Mouse (Mus musculus): ENCODE results near the gene Csf3. TPM values are rescaled to one million over a fixed set of nuclear protein-coding genes. Genes with fewer than 3 reads are reported as not detected.

Gene Csf3
- total and polyA plus RNA-seq, 3 experiments = 0.18 TPM; not detected in 2

GRCm38 (mm10) chr11:98723098-98723497 is 22.0 kb downstream of the Csf3 start:
- Histone ChIP-seq H3K4me1 (ENCODE audit: control insufficient read depth in 1 of 2, insufficient read depth in 2 of 2, low read length in 2 of 2) (no peaks in the 10 kb centered on the region), H3K4me3 (ENCODE audit: control insufficient read depth in 1 of 2, insufficient read depth in 1 of 2, low read depth in 2 of 2, low read length in 2 of 2) (no peak overlapping the region), H3K27me3 (ENCODE audit: control insufficient read depth in 1 of 2, insufficient read depth in 2 of 2, low read length in 2 of 2) (no peaks in the 10 kb centered on the region), H3K79me2 (ENCODE audit: control insufficient read depth, insufficient read depth, low read length, poor library complexity) (no peaks in the 10 kb centered on the region), H3K27ac (ENCODE audit: control insufficient read depth, low read depth, low read length) (no peak overlapping the region), H3K9ac (ENCODE audit: control insufficient read depth, low read depth, low read length, poor library complexity, severe bottlenecking) (no peak overlapping the region), H3K9me3 (replicated peaks; ENCODE audit: insufficient read depth, low read length) (no peaks in the 10 kb centered on the region), H3K36me3 (ENCODE audit: control insufficient read depth in 1 of 2, insufficient read depth in 2 of 2, low read length in 2 of 2) (no peaks in the 10 kb centered on the region)
- no peak for DNase-seq (ENCODE audit: low read depth, low spot score)
- TF ChIP-seq KAT2A (conservative IDR thresholded peaks at IDR 0.05; ENCODE audit: low read depth, low read length) (no peak), EP300 (IDR thresholded peaks at IDR 0.05; ENCODE audit: low read depth in 1 of 2, low read length in 2 of 2) (no peak), ZNF384 (IDR thresholded peaks at IDR 0.05; ENCODE audit: low read depth, low read length) (no peak), RAD21 (IDR thresholded peaks at IDR 0.05; ENCODE audit: low read depth, low read length) (no peak)

- Histone ChIP-seq H3K9me3 (replicated peaks; ENCODE audit: insufficient read depth, low read length) (no peaks in the 10 kb centered on the region), H3K9ac (ENCODE audit: control insufficient read depth, low read depth, low read length, poor library complexity, severe bottlenecking) (no peak overlapping the region), H3K4me3 (ENCODE audit: control insufficient read depth in 1 of 2, insufficient read depth in 1 of 2, low read depth in 2 of 2, low read length in 2 of 2) (no peak overlapping the region), H3K27me3 (ENCODE audit: control insufficient read depth in 1 of 2, insufficient read depth in 2 of 2, low read length in 2 of 2) (no peaks in the 10 kb centered on the region), H3K27ac (ENCODE audit: control insufficient read depth, low read depth, low read length) (no peak overlapping the region), H3K4me1 (ENCODE audit: control insufficient read depth in 1 of 2, insufficient read depth in 2 of 2, low read length in 2 of 2) (peaks cover 3 to 9% of the 10 kb centered on the region in 2 experiments; a peak in 2 of 4 replicates), H3K36me3 (ENCODE audit: control insufficient read depth in 1 of 2, insufficient read depth in 2 of 2, low read length in 2 of 2) (peaks cover 0 to 9% of the 10 kb centered on the region in 2 experiments; a peak in 2 of 4 replicates), H3K79me2 (ENCODE audit: control insufficient read depth, insufficient read depth, low read length, poor library complexity) (peaks cover 1% of the 10 kb centered on the region; the same call in 1 of the 2 replicates)
- TF ChIP-seq TAL1 (IDR thresholded peaks at IDR 0.05; ENCODE audit: low read length) = no peak
- TF ChIP-seq ZKSCAN1 (IDR thresholded peaks at IDR 0.05; ENCODE audit: low read depth, low read length) = no peak
- no peak for TF ChIP-seq ZNF384 (IDR thresholded peaks at IDR 0.05; ENCODE audit: low read depth, low read length)
- TF ChIP-seq GATA1 (IDR thresholded peaks at IDR 0.05; ENCODE audit: low read depth, low read length) = no peak
- no peak for TF ChIP-seq SMC3 (IDR thresholded peaks at IDR 0.05; ENCODE audit: low read depth, low read length)
- no peak for TF ChIP-seq MYC (IDR thresholded peaks at IDR 0.05; ENCODE audit: low read depth, low read length)
- TF ChIP-seq MAZ (IDR thresholded peaks at IDR 0.05; ENCODE audit: low read depth, low read length) = no peak
- TF ChIP-seq ZMIZ1 (IDR thresholded peaks at IDR 0.05; ENCODE audit: low read depth, low read length) = no peak
- no peak for TF ChIP-seq MEF2A (IDR thresholded peaks at IDR 0.05; ENCODE audit: extremely low read depth, insufficient replicate concordance, low read depth, low read length, poor library complexity, severe bottlenecking)
- no peak for TF ChIP-seq NRF1 (IDR thresholded peaks at IDR 0.05; ENCODE audit: insufficient read depth, low read depth, low read length, poor library complexity, severe bottlenecking)
- TF ChIP-seq MYB (IDR thresholded peaks at IDR 0.05; ENCODE audit: low read depth, low read length) = no peak
- no peak for TF ChIP-seq SIN3A (IDR thresholded peaks at IDR 0.05; ENCODE audit: low read length)
- TF ChIP-seq ETS1 (IDR thresholded peaks at IDR 0.05; ENCODE audit: low read depth, low read length) = no peak
- no peak for DNase-seq (ENCODE audit: low read depth, low spot score)
Measured at GRCm38 (mm10) chr11:98725926-98726506, 25.0 kb downstream of the Csf3 start.

Data from MEL (cell line).